43 mouse cellular contexts compared by ENCODE assay signal in genomic region chr14:50363561-50363960, GRCm38 (mm10). TPM values are rescaled to one million over a fixed set of nuclear protein-coding genes. Genes with fewer than 3 reads are reported as not detected.
"Had no signal": no experiment of that assay in that cellular context is flagged by ENCODE, and none has a peak within 500 bp of the region (broad histone marks: within the 10 kb centered on the region; RNA-seq: fewer than 3 reads in every experiment).

No protein-coding gene starts in this region.

- H3K27ac ChIP-seq: heart, embryonic 10.5 days; hindbrain, embryonic 10.5 days; hindbrain, embryonic 12.5 days; hindbrain, embryonic 14.5 days; intestine, embryonic 15.5 days; limb, embryonic 13.5 days; limb, embryonic 15.5 days; liver, embryonic 13.5 days had no signal

- H3K4me1 ChIP-seq: heart, embryonic 10.5 days; heart, embryonic 12.5 days; hindbrain, embryonic 10.5 days; hindbrain, embryonic 12.5 days; intestine, embryonic 15.5 days; limb, embryonic 13.5 days; limb, embryonic 15.5 days; liver, embryonic 13.5 days had no signal

- H3K4me2 ChIP-seq: heart, embryonic 12.5 days; hindbrain, embryonic 12.5 days; hindbrain, embryonic 14.5 days; intestine, embryonic 15.5 days; limb, embryonic 13.5 days; limb, embryonic 15.5 days; liver, embryonic 13.5 days had no signal

- ATAC-seq: hindbrain, embryonic 16.5 days; inflammation-experienced regulatory T-cells, adult 6 months; intestine, embryonic 15.5 days; intestine, postnatal 0 days had no signal

- H3K4me3 ChIP-seq: heart, embryonic 10.5 days; heart, embryonic 12.5 days; hindbrain, embryonic 10.5 days; hindbrain, embryonic 12.5 days; intestine, embryonic 15.5 days; limb, embryonic 13.5 days; limb, embryonic 15.5 days; liver, embryonic 13.5 days had no signal

- H3K9me3 ChIP-seq: heart, embryonic 10.5 days; heart, embryonic 12.5 days; hindbrain, embryonic 10.5 days; hindbrain, embryonic 12.5 days; intestine, embryonic 15.5 days; limb, embryonic 13.5 days; limb, embryonic 15.5 days; liver, embryonic 13.5 days had no signal

- H3K36me3 ChIP-seq: heart, embryonic 10.5 days; heart, embryonic 12.5 days; hindbrain, embryonic 10.5 days; hindbrain, embryonic 12.5 days; intestine, embryonic 15.5 days; limb, embryonic 13.5 days; limb, embryonic 15.5 days; liver, embryonic 13.5 days had no signal

- H3K27me3 ChIP-seq: heart, embryonic 12.5 days; hindbrain, embryonic 12.5 days; intestine, embryonic 15.5 days; limb, embryonic 13.5 days; limb, embryonic 15.5 days; liver, embryonic 13.5 days had no signal

- H3K9ac ChIP-seq: heart, embryonic 12.5 days; hindbrain, embryonic 12.5 days; hindbrain, embryonic 14.5 days; intestine, embryonic 15.5 days; limb, embryonic 13.5 days; limb, embryonic 15.5 days; liver, embryonic 13.5 days had no signal

- DNase-seq: gastrocnemius, postnatal 14 days; gastrocnemius, postnatal 36 days; heart, adult 18-20 months; heart, postnatal 10 days; heart, postnatal 4 days; kidney, adult 18-20 months; kidney, adult 8-10 months; kidney, postnatal 10 days; kidney, postnatal 25 days; kidney, postnatal 4 days; layer of hippocampus, adult 9-11 months; layer of hippocampus, postnatal 36 days; left cerebral cortex, postnatal 4 days; liver, embryonic 13.5 days had no signal

RNA-seq across cellular contexts. Expression of gene Tlr11, which starts 5.8 kb away (rescaled TPM):
- total RNA-seq: gastrocnemius, adult 18-20 months; gastrocnemius, postnatal 14 days; heart, postnatal 25 days; heart, postnatal 4 days; layer of hippocampus, adult 18-20 months; layer of hippocampus, adult 8-10 months; layer of hippocampus, postnatal 14 days; layer of hippocampus, postnatal 36 days; left cerebral cortex, adult 18-20 months; left cerebral cortex, adult 8-10 months; left cerebral cortex, postnatal 10 days; left cerebral cortex, postnatal 25 days; left cerebral cortex, postnatal 4 days had no signal
- polyA plus RNA-seq: frontal cortex, adult 2 months; heart, embryonic 10.5 days; heart, embryonic 12.5 days; heart, embryonic 14.5 days; heart, embryonic 16.5 days; hindbrain, embryonic 10.5 days; hindbrain, embryonic 12.5 days; hindbrain, embryonic 14.5 days; hindbrain, embryonic 16.5 days; intestine, embryonic 15.5 days; kidney, embryonic 14.5 days; kidney, embryonic 16.5 days; limb, embryonic 11.5 days; limb, embryonic 13.5 days; limb, embryonic 15.5 days; liver, embryonic 13.5 days had no signal

RNA-seq across cellular contexts. Expression of gene Olfr735, which starts 14.9 kb away (rescaled TPM):
- total RNA-seq: gastrocnemius, adult 18-20 months; gastrocnemius, adult 8-10 months; gastrocnemius, postnatal 14 days; gastrocnemius, postnatal 36 days; heart, adult 18-20 months; heart, adult 8-10 months; heart, postnatal 10 days; heart, postnatal 25 days; heart, postnatal 4 days; layer of hippocampus, adult 18-20 months; layer of hippocampus, adult 8-10 months; layer of hippocampus, postnatal 14 days; layer of hippocampus, postnatal 36 days; left cerebral cortex, adult 18-20 months; left cerebral cortex, adult 8-10 months; left cerebral cortex, postnatal 10 days; left cerebral cortex, postnatal 25 days had no signal
- polyA plus RNA-seq: frontal cortex, adult 2 months; heart, embryonic 10.5 days; heart, embryonic 12.5 days; heart, embryonic 14.5 days; heart, embryonic 16.5 days; hindbrain, embryonic 10.5 days; hindbrain, embryonic 12.5 days; hindbrain, embryonic 14.5 days; hindbrain, embryonic 16.5 days; inflammation-experienced regulatory T-cells, adult 6 months; intestine, embryonic 15.5 days; intestine, postnatal 0 days; kidney, embryonic 14.5 days; kidney, embryonic 16.5 days; limb, embryonic 11.5 days; limb, embryonic 13.5 days; limb, embryonic 15.5 days; liver, embryonic 13.5 days had no signal

RNA-seq across cellular contexts. Expression of gene Olfr736, which starts 17.4 kb away (rescaled TPM):
- total RNA-seq: gastrocnemius, adult 18-20 months; gastrocnemius, adult 8-10 months; gastrocnemius, postnatal 14 days; gastrocnemius, postnatal 36 days; heart, adult 18-20 months; heart, adult 8-10 months; heart, postnatal 10 days; heart, postnatal 25 days; heart, postnatal 4 days; layer of hippocampus, adult 18-20 months; layer of hippocampus, adult 8-10 months; layer of hippocampus, postnatal 14 days; layer of hippocampus, postnatal 36 days; left cerebral cortex, adult 18-20 months; left cerebral cortex, adult 8-10 months; left cerebral cortex, postnatal 10 days; left cerebral cortex, postnatal 25 days; left cerebral cortex, postnatal 4 days had no signal
- polyA plus RNA-seq: frontal cortex, adult 2 months; gonadal fat pad, adult 2 months; heart, embryonic 10.5 days; heart, embryonic 12.5 days; heart, embryonic 14.5 days; heart, embryonic 16.5 days; hindbrain, embryonic 10.5 days; hindbrain, embryonic 12.5 days; hindbrain, embryonic 14.5 days; hindbrain, embryonic 16.5 days; inflammation-experienced regulatory T-cells, adult 6 months; intestine, embryonic 15.5 days; intestine, postnatal 0 days; kidney, embryonic 14.5 days; kidney, embryonic 16.5 days; limb, embryonic 11.5 days; limb, embryonic 13.5 days; limb, embryonic 15.5 days; liver, embryonic 13.5 days had no signal

RNA-seq across cellular contexts. Expression of gene Olfr734, which starts 37.0 kb away (rescaled TPM):
- total RNA-seq: gastrocnemius, adult 18-20 months; gastrocnemius, adult 8-10 months; gastrocnemius, postnatal 14 days; gastrocnemius, postnatal 36 days; heart, adult 18-20 months; heart, adult 8-10 months; heart, postnatal 10 days; heart, postnatal 25 days; heart, postnatal 4 days; layer of hippocampus, adult 18-20 months; layer of hippocampus, adult 8-10 months; layer of hippocampus, postnatal 14 days; layer of hippocampus, postnatal 36 days; left cerebral cortex, adult 18-20 months; left cerebral cortex, adult 8-10 months; left cerebral cortex, postnatal 10 days; left cerebral cortex, postnatal 25 days; left cerebral cortex, postnatal 4 days had no signal
- polyA plus RNA-seq: frontal cortex, adult 2 months; gonadal fat pad, adult 2 months; heart, embryonic 10.5 days; heart, embryonic 12.5 days; heart, embryonic 14.5 days; heart, embryonic 16.5 days; hindbrain, embryonic 10.5 days; hindbrain, embryonic 12.5 days; hindbrain, embryonic 14.5 days; hindbrain, embryonic 16.5 days; inflammation-experienced regulatory T-cells, adult 6 months; intestine, embryonic 15.5 days; intestine, postnatal 0 days; kidney, embryonic 14.5 days; kidney, embryonic 16.5 days; limb, embryonic 11.5 days; limb, embryonic 13.5 days; limb, embryonic 15.5 days; liver, embryonic 13.5 days had no signal

RNA-seq across cellular contexts. Expression of gene Olfr738, which starts 43.8 kb away (rescaled TPM):
- total RNA-seq: gastrocnemius, adult 18-20 months; gastrocnemius, adult 8-10 months; gastrocnemius, postnatal 14 days; gastrocnemius, postnatal 36 days; heart, adult 18-20 months; heart, adult 8-10 months; heart, postnatal 10 days; heart, postnatal 25 days; heart, postnatal 4 days; layer of hippocampus, adult 18-20 months; layer of hippocampus, adult 8-10 months; layer of hippocampus, postnatal 14 days; layer of hippocampus, postnatal 36 days; left cerebral cortex, adult 18-20 months; left cerebral cortex, adult 8-10 months; left cerebral cortex, postnatal 10 days; left cerebral cortex, postnatal 25 days; left cerebral cortex, postnatal 4 days had no signal
- polyA plus RNA-seq: frontal cortex, adult 2 months; gonadal fat pad, adult 2 months; heart, embryonic 10.5 days; heart, embryonic 12.5 days; heart, embryonic 14.5 days; heart, embryonic 16.5 days; hindbrain, embryonic 10.5 days; hindbrain, embryonic 12.5 days; hindbrain, embryonic 14.5 days; hindbrain, embryonic 16.5 days; inflammation-experienced regulatory T-cells, adult 6 months; intestine, embryonic 15.5 days; intestine, postnatal 0 days; kidney, embryonic 14.5 days; kidney, embryonic 16.5 days; limb, embryonic 11.5 days; limb, embryonic 13.5 days; limb, embryonic 15.5 days; liver, embryonic 13.5 days had no signal
